Mouse (Mus musculus) gastrocnemius, adult 8-10 months (tissue): ENCODE data around the gene Bik. TPM values are rescaled to one million over a fixed set of nuclear protein-coding genes. Genes with fewer than 3 reads are reported as not detected.
A peak's percentile ranks its signal among the peaks of the same experiment; 100 is the strongest.

Experiments
- DNase-seq, 2 experiments: peaks; one replicate each; pipeline ENCODE4 v3.0.0; 2022; ENCODE audit warnings: low spot score in 2 of 2
- microRNA-seq: library from miRNA; unstranded; fragments of <30 nt; microRNA quantifications from one replicate; pipeline ENCODE4 v1.2.0, GENCODE M21; 2022
- total RNA-seq, 4 experiments: library from RNA; stranded (reverse); gene quantifications; 2 replicates each; pipeline ENCODE4 v1.2.4; 2022

Bik gene
- total RNA-seq, 4 experiments from 2014 or later: 1.1 to 2.5 (median 2.1) TPM

GRCm38 (mm10) chr15:83582931-83583330, 56.3 kb downstream of the Bik start:
- DNase-seq: no peak

- DNase-seq: peak; percentile 43 to 63
Observed at GRCm38 (mm10) chr15:83583419-83584156, 56.9 kb downstream of the Bik start.

DNA sequence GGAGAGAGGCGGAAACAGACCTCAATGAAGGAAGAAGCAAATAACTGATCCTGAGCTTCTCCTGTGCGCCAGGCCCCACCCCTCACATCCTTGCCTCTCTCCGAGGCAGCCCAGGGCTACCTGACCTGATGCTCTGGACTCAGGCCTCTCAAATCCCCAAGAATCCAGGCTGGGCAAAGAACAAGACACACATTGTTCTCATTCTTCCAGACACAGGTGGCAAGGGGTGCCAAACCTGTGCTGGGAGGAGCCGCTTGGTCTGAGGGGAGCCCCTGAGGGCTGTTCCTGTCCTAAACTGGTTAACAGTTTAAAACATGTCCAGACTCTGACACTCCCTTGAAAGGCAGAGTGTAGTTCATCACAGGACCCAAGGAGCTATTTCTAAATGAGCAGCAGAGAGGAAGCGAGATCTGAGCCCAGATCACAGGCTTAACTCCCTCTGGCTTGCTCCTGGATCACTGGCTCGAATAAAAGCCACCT, 58.1 kb downstream of the Bik start:
- no peak for DNase-seq

DNA sequence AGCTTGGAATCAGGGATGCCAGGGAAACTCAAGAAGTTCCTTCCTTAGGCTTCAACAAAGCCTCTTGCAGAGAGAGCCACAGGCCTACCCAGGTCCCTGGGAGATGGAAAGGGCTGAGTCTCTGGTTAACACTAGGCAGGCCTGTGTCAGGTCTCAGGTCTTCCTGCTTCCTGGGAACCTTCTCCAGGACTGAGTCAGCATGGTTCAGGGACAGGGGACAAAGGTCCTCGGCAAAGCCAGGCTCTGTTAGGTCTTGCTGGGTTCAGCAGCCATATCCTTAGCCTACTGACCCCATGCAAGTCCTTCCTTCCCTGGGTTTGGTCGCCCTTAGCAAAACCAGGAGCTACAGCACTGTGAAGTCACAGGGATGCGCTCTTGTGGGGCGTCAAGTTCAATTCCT, 64.2 kb downstream of the Bik start:
- no peak for DNase-seq

DNA sequence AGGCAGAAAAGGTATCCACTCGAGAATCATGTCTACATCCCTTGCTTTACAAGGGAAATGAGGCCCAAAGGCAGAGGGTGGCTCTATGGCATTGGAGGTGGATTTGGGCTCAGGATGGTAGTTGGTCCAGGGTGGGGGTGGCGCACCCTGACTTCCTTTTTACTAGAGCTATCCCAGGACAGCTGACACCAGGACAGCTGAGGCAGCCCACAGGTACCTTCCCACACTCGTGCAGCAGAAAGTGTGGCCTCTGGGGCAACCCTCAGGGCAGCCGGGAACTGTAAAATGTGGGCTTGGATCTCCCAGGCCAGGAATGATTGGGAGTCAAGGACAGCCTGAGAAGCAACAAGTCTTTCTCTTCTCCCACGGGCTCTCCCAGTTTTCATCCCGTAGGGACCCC, 65.1 kb downstream of the Bik start:
- no peak for DNase-seq

DNA sequence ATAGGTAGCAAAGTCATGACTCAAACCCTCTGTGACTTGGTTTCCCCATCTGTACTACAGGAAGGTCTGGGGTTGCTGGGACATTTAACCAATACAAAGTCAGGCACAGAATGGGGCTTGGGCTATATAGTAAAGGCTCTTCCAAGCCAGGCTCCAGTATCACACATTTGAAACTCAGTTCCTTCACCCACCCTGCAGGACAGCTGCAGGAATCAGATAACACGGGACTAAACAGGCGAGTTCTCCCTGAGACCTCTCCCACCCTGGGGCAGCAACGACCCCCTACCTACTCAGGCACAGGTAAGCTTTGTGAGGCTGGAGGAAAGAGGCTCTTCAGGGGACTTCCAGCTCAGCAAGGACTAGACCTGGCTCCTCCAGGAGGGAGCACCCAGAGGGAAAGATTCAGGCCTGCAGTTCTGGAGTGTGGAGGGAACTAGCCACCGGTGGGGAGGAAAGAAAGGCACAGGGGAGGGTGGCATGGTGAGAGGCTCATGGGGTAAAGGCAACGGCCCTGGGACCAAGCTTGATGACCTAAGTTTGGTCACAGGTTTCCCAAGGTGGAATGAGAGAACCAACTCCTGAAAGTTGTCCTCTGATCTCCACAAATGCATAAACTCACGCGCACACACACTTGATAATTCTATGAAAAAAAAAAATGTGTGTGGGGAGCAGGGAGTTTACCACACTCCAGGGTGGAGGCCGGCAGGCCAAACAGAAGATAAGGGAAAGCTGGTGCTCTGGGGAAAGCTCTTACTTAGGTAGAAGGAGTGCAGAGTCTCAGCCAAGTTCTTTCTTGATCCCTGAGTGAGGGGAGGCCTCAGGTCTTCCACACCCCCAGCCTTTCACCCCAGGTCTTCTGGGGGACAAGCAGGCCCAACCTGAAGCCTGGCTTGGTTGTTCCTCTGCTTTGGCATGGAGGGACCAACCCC, 65.9 kb downstream of the Bik start:
- DNase-seq: no peak

DNA sequence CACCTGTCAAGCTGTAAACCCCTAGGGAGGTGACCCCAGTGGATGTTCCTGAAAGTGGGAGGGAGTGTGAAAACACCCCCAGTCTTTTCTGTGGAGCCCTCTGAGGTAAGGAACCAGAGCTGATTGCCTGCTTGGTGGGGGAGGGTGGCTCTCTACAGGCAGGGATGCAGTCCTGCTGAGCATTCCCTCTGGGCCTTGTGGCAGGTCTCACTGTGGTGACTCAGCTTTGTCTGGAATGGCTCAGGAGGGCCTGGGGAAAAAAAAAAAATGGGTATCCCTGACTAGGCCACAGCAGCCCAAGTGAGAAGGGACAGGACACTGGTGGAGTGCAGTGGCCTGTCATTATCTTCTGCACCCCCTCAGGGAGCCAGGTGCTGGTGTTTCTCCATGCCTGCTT, 66.5 kb downstream of the Bik start:
- DNase-seq: no peak

DNA sequence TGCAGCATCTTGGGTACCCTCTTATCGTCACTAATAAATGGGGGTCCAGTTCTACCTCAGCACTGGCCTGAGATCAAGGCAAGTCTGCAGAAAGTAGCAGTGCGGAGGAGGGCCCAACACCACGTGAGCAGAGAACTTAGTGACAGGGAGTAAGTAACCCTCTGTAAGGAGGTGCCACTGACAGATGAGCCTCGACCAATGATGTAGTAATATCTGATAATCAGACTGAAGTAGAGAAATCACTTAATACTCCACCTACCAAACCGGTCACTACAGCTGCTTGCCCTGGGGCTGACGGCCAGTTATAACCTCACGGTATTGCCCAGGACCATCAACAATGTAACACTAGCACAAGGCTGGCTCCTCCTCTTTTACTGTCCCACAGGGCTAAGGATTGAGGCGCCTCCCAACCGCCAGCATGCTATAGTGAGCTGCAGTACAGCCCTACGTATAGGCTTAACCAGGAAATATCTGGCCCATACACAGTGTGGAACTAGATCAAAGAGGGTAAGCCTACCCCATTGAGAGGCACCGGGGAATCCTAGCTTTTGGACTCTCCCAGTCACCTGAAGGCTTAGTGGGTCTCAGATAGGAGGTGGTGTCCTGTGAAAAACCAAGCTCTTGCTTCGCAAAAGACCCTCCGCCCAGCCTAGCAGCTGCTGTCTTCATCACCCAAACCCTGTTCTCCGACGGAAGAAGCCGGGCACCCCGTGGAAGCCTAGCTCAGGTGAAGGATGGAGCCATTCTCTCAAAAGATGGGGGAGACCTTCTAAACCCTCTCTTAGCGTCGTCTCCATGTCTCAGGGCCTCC, 67.2 kb downstream of the Bik start:
- DNase-seq: no peak

Small RNA genes within 50 kb of the gene (microRNA-seq; reads per million reads assigned to microRNA genes)
- gene Gm24575: not detected

Other genes starting within 250 kb of the Bik start
- 1 to 10 TPM; 4.4 to 5.2 (median 4.8) TPM for gene Arfgap3, start 176.6 kb upstream of the Bik start, total RNA-seq
- 10 to 100 TPM; 45.3 to 58.5 (median 48.2) TPM for gene Pacsin2, start 62.3 kb upstream of the Bik start, total RNA-seq
- gene Ttll1, start 16.0 kb upstream of the Bik start, total RNA-seq: 1 to 10 TPM; 2.7 to 4.2 (median 3.5) TPM
- 10 to 100 TPM; 25.3 to 34.8 (median 30.5) TPM for gene Tspo, start 36.7 kb downstream of the Bik start, total RNA-seq
- gene Mcat, start 36.9 kb downstream of the Bik start, total RNA-seq: 10 to 100 TPM; 21.9 to 25.0 (median 23.2) TPM
- 1 to 10 TPM; 3.4 to 5.0 (median 4.2) TPM for gene Ttll12, start 68.3 kb downstream of the Bik start, total RNA-seq
- gene Scube1, start 198.2 kb downstream of the Bik start, total RNA-seq: under 1 TPM; 0.12 to 0.35 (median 0.22) TPM